Mouse (Mus musculus) forebrain, postnatal 0 days (tissue): ENCODE data around the gene Proca1. TPM values are rescaled to one million over a fixed set of nuclear protein-coding genes. Genes with fewer than 3 reads are reported as not detected.

Source experiments
- ATAC-seq: fragments of 200-750 bp; cut with Nextera tagmentation; 2 replicates; pipeline ENCODE4 v1.8.0; 2017; ENCODE audit warnings: mild to moderate bottlenecking, moderate library complexity
- DNase-seq: peaks from one replicate; pipeline ENCODE4 v3.0.0-alpha.2; 2015
- H3K27ac ChIP-seq: fragments of 300-500 bp; sonication (generic); 2 replicates; pipeline ENCODE4 v1.5.1; 2014; ENCODE audit warnings: low read depth, mild to moderate bottlenecking, antibody characterized with exemption, low read length, moderate library complexity, mixed read lengths
- H3K27me3 ChIP-seq: fragments of 300-500 bp; sonication (generic); 2 replicates; pipeline ENCODE4 v1.6.1; 2014; ENCODE audit warnings: mild to moderate bottlenecking, low read length, mixed read lengths; ENCODE audit not compliant: insufficient read depth
- H3K36me3 ChIP-seq: fragments of 300-500 bp; sonication (generic); 2 replicates; pipeline ENCODE4 v1.6.1; 2014; ENCODE audit warnings: mild to moderate bottlenecking, moderate library complexity; ENCODE audit not compliant: insufficient read depth
- H3K4me1 ChIP-seq: fragments of 300-500 bp; sonication (generic); 2 replicates; pipeline ENCODE4 v1.6.1; 2014; ENCODE audit warnings: antibody characterized with exemption; ENCODE audit not compliant: insufficient read depth
- H3K4me2 ChIP-seq: fragments of 300-500 bp; sonication (generic); 2 replicates; pipeline ENCODE4 v1.6.1; 2014; ENCODE audit warnings: low read depth, mild to moderate bottlenecking, moderate library complexity
- H3K4me3 ChIP-seq: fragments of 300-500 bp; sonication (generic); 2 replicates; pipeline ENCODE4 v1.5.1; 2014; ENCODE audit warnings: low read depth, low read length, mixed read lengths
- H3K9ac ChIP-seq: fragments of 300-500 bp; sonication (generic); 2 replicates; pipeline ENCODE4 v1.6.1; 2014; ENCODE audit warnings: mild to moderate bottlenecking
- H3K9me3 ChIP-seq: fragments of 300-500 bp; sonication (generic); 2 replicates; pipeline ENCODE4 v1.6.1; 2016; ENCODE audit warnings: low read length
- CTCF ChIP-seq: sonication (generic); IDR thresholded peaks from 2 replicates; pipeline ENCODE4 v1.5.1; 2016; ENCODE audit warnings: antibody characterized with exemption, control low read depth, low read depth
- WGBS: fragments of 180-500 bp; shearing (Covaris S2); extraction: QIAGEN DNeasy Blood & Tissue Kit; methylation state at CpG from one replicate; pipeline ENCODE4 v1.1.7; 2014; 5-methylcytosine and 5-hydroxymethylcytosine counted together
- polyA plus RNA-seq: library from polyadenylated mRNA; unstranded; fragments of >200 nt; fragmentation: Nextera tagmentation; extraction: Ambion mirVana; gene quantifications from 2 replicates; pipeline ENCODE4 v1.2.1, GENCODE M21; 2015
- total RNA-seq: library from RNA; depleted of rRNA; stranded (reverse); fragments of >200 nt; gene quantifications from 2 replicates; pipeline ENCODE4 v1.2.3, GENCODE M21; 2014

The Proca1 gene
- total and polyA plus RNA-seq, 2 experiments from 2014 or later: 0.81 to 3.3 TPM

DNA sequence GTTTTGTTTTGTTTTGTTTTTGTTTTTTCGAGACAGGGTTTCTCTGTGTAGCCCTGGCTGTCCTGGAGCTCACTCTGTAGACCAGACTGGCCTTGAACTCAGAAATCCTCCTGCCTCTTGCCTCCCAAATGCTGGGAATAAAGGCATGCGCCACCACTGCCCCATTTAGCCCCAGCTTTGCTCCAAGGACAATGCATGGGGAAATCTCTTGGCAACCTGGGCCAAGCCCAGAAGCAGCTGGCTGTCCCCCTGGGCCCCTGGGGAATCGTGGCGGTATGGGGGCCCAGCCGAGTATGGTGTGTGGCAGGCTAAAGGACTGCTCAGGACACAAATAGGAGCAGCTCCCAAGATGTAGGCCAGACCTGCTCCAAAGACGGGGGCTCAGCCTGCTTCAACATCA, 11.1 kb downstream of the Proca1 start:
- no peak for TF ChIP-seq CTCF

DNA sequence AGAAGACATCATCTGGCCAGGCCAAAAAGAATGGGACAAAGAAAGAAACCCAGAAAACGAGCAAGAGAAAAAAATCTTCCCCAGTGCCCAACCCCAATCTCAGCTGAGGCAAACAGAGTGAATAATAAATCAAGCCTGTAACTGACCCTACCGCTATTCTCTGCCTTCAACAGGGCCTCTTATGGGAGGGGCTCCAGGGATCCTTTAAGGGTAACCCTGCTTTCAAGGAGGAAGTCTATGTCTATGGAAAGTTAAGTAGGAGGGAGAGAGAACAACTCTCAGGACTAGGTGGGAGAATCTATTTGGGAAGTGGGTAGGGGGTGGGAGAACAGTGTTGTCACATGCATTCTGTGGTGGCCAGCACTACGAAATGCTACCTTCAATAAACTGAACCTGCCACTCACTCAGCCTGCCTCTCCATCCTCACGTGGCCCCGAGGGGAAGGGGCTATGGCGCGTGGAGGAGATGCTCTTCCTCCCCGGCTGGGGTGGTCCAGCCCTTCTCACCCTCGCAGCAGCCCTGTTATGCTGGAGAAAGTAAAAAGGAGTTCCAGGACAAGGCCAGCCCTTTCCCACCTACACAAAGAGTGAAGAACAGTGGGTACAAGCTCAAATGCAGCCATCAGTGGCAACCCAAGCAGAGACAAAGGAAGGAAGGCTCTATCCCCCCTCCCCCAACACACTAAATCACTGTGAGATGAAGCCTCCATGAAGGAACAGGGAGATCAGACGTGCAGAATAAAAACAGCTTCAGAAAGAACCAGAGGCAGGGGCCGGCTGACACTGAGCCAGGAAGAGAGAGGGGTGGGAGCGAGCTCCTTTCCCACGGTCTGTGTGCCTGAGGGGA, 12.4 kb downstream of the Proca1 start:
- TF ChIP-seq CTCF: no peak
- peaks cover 56% of the 10 kb centered on the region for H3K36me3 ChIP-seq
- DNase-seq: no peak
- H3K9ac ChIP-seq: no peak overlapping the region
- no peak overlapping the region for H3K4me2 ChIP-seq
- peak; percentile 23; the same call in 1 of the 2 replicates for ATAC-seq
- H3K4me1 ChIP-seq: no peaks in the 10 kb centered on the region
- peak overlapping the region; percentile 40; the same call in 1 of the 2 replicates for H3K27ac ChIP-seq
- 65% methylated on average over 13 of the region's 13 CpGs for whole genome bisulfite sequencing
- no peaks in the 10 kb centered on the region for H3K27me3 ChIP-seq
- H3K9me3 ChIP-seq: no peaks in the 10 kb centered on the region
- H3K4me3 ChIP-seq: no peak overlapping the region

More for the DNA sequence above, 11.1 kb downstream of the Proca1 start:
- DNase-seq (no peak), ATAC-seq (no peak)
- Histone ChIP-seq H3K9me3 (no peaks in the 10 kb centered on the region), H3K4me1 (no peaks in the 10 kb centered on the region), H3K36me3 (peaks cover 43% of the 10 kb centered on the region), H3K4me3 (no peak overlapping the region), H3K9ac (no peak overlapping the region), H3K4me2 (no peak overlapping the region), H3K27me3 (no peaks in the 10 kb centered on the region), H3K27ac (no peak overlapping the region)
- 78% methylated on average over 6 of the region's 6 CpGs for WGBS

DNA sequence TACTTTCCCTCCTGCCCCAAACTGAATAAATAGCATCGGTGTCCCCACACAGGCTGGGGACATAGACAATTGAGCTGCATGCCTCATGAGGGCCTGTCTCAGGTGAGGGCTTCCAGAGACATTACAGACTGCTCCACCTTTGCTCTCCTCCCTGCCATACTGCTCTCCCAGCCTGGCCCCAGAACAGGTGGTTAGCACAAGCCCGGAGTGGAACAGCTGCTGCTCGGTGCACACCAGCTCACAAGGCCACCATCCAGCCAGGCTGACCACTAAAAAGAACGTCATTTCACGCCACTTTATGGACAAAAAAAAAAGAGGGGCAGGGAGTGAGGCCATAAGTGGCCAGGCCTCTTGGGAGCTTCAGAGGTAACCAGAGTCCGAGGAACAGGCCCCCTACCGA, 14.0 kb downstream of the Proca1 start:
- TF ChIP-seq CTCF: no peak
- H3K9ac ChIP-seq: no peak overlapping the region
- no peak overlapping the region for H3K4me2 ChIP-seq
- no peak overlapping the region for H3K27ac ChIP-seq
- H3K4me1 ChIP-seq: no peaks in the 10 kb centered on the region
- no peak for DNase-seq
- no peak overlapping the region for H3K4me3 ChIP-seq
- no peaks in the 10 kb centered on the region for H3K27me3 ChIP-seq
- no peaks in the 10 kb centered on the region for H3K9me3 ChIP-seq
- ATAC-seq: no peak
- peaks cover 72% of the 10 kb centered on the region for H3K36me3 ChIP-seq
- WGBS: 91% methylated on average over 7 of the region's 7 CpGs

DNA sequence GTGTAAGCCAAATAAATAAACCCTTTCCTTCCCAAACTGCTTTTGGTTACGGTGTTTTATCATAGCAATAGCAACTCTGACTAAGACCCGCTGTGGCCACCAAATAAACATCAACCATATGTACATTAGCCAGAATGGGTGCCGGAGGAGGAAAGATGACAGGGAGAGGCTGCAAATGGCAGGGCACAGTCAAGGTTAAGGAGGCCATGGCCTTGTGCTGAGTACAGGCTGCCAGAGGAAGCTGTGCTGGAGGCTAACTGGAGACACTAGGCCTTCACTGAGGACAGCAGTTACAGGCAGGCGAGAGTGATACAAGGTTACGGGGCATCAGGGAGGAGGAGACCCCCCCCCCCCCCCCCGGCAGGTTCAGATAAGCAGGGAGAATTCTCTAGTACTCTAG, 16.7 kb downstream of the Proca1 start:
- ATAC-seq (no peak), DNase-seq (no peak)
- no peaks in the 10 kb centered on the region for H3K9me3 ChIP-seq
- TF ChIP-seq CTCF: no peak
- no peak overlapping the region for H3K9ac ChIP-seq
- H3K4me3 ChIP-seq: no peak overlapping the region
- no peak overlapping the region for H3K4me2 ChIP-seq
- no peaks in the 10 kb centered on the region for H3K27me3 ChIP-seq
- H3K4me1 ChIP-seq: no peaks in the 10 kb centered on the region
- peaks cover 94% of the 10 kb centered on the region for H3K36me3 ChIP-seq
- 98% methylated on average over 6 of the region's 6 CpGs for WGBS
- H3K27ac ChIP-seq: no peak overlapping the region

DNA sequence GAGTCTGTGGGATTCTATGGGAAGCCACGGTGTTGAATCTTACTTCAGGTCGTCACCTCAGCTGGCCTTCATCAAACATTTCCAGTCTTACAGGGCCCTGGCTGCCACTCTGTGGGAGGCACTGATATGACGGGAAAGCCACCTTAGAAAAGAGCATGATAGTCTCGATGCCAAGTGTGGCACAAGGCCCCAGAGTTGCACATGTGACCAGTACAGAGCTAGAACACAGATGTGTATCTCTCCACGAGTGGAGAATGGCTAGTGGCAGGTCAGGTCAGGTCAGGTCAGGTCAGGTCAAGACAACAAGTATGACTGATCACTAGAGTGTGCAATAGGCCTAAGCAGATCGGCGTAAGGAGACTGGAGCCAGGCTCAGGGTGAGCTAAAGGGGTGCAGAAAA, 17.4 kb downstream of the Proca1 start:
- TF ChIP-seq CTCF: no peak
- ATAC-seq (no peak), DNase-seq (no peak)
- H3K4me2 ChIP-seq: no peak overlapping the region
- WGBS: 83% methylated on average over 7 of the region's 7 CpGs
- no peak overlapping the region for H3K27ac ChIP-seq
- H3K9ac ChIP-seq: no peak overlapping the region
- peaks cover 98% of the 10 kb centered on the region for H3K36me3 ChIP-seq
- H3K27me3 ChIP-seq: no peaks in the 10 kb centered on the region
- no peaks in the 10 kb centered on the region for H3K9me3 ChIP-seq
- H3K4me3 ChIP-seq: no peak overlapping the region
- no peaks in the 10 kb centered on the region for H3K4me1 ChIP-seq

DNA sequence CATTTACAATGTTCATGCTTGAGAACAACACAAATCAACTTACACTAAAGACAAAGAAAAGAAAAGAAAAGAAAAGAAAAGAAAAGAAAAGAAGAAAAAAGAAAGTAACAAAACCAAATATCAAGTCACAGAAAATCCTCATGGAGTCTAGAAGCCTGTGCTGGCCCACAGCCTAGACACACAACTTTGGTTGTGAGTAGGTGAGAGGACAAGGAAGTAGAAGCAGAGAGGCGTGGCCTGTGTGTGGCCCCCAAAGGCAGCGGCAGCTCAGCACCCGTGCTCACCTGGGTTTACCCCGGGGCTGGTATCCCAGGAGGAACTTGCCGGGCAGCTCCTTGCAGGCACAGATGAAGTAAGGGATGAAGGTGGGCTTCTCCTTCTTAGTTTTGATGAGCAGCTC, 18.3 kb downstream of the Proca1 start:
- DNase-seq (no peak), ATAC-seq (no peak)

DNA sequence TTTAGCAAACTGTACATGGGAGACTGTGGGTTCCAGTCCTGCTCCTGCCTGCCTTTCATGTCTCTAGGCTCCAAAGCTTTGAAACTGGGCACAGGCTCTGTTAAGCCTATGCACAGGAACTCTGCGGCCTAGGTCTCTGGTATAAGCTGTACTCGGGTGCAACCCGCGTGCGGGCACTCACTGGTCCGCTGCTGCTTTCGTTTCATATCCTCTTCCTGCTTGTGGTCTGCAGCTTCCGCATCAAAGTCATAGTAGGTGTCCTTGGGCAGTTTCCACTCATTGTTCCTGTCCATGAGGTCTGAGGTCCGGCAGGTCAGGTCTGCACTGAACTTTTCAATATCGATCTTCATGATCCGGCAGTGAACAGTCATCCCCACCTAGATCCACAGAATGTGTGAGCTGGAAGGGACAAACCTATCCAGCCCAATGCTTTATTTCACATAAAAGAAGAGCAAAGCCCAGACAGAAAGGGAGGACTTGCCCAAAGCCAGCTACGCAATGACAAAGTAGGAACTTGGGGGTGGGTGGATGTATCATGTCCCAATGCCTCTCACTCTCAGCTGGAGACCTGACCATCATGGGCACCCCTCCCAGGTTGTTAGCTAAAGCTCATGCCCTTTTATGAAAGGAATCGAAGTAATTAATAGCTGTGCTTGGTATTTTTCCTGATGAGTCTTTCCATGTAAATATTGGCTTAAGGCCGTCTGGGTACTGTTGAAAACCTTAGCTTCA, 20.1 kb downstream of the Proca1 start:
- Histone ChIP-seq H3K4me2 (no peak overlapping the region), H3K27ac (no peak overlapping the region), H3K4me3 (no peak overlapping the region), H3K9ac (no peak overlapping the region), H3K9me3 (no peaks in the 10 kb centered on the region), H3K4me1 (no peaks in the 10 kb centered on the region), H3K27me3 (no peaks in the 10 kb centered on the region), H3K36me3 (peaks cover 98% of the 10 kb centered on the region)
- 96% methylated on average over 14 of the region's 14 CpGs for WGBS
- no peak for DNase-seq
- TF ChIP-seq CTCF: no peak
- no peak for ATAC-seq

More for the DNA sequence above, 18.3 kb downstream of the Proca1 start:
- TF ChIP-seq CTCF: no peak
- Histone ChIP-seq H3K27ac (no peak overlapping the region), H3K4me1 (no peaks in the 10 kb centered on the region), H3K9ac (no peak overlapping the region), H3K4me2 (no peak overlapping the region), H3K27me3 (no peaks in the 10 kb centered on the region), H3K36me3 (peaks cover 98% of the 10 kb centered on the region), H3K9me3 (no peaks in the 10 kb centered on the region), H3K4me3 (no peak overlapping the region)
- 92% methylated on average over 5 of the region's 5 CpGs for WGBS
